Mouse (Mus musculus) embryonic fibroblast, embryonic 13.5 days (primary cell): ENCODE results near the gene Nploc4. TPM values are rescaled to one million over a fixed set of nuclear protein-coding genes. Genes with fewer than 3 reads are reported as not detected.
"Not testable (repeated sequence)": the region's sequence is repeated elsewhere in the genome, so short reads cannot be mapped to it uniquely, and the experiment has no call there.

Experiments used
- H3K27ac ChIP-seq: 2 replicates; pipeline ENCODE4 v1.5.1; 2012; ENCODE audit warnings: low read length, control low read depth, inconsistent platforms; ENCODE audit not compliant: insufficient read depth
- H3K4me1 ChIP-seq: 2 replicates; pipeline ENCODE4 v1.6.1; 2011; ENCODE audit warnings: low read length; ENCODE audit not compliant: control insufficient read depth, insufficient read depth
- H3K4me3 ChIP-seq: 2 replicates; pipeline ENCODE4 v1.5.1; 2011; ENCODE audit warnings: mild to moderate bottlenecking, control low read depth, low read length; ENCODE audit not compliant: insufficient read depth
- CTCF ChIP-seq: IDR thresholded peaks from 2 replicates; pipeline ENCODE4 v1.5.1; 2011; ENCODE audit warnings: mild to moderate bottlenecking, control low read depth, low read length, moderate library complexity, borderline replicate concordance; ENCODE audit not compliant: insufficient read depth
- POLR2A ChIP-seq: IDR thresholded peaks from 2 replicates; pipeline ENCODE4 v1.6.1; 2011; ENCODE audit warnings: low read depth, mild to moderate bottlenecking, control low read depth, low read length, moderate library complexity
- polyA plus RNA-seq: library from polyadenylated mRNA; stranded (reverse); fragments of >200 nt; gene quantifications from 2 replicates; pipeline ENCODE4 v1.2.4, GENCODE M21; 2011; ENCODE audit warnings: low read depth; ENCODE audit not compliant: missing spikeins, insufficient read length

Nploc4 gene
- polyA plus RNA-seq, 1 experiment: 76.1 TPM

- Histone ChIP-seq H3K4me3 (no peak overlapping the region), H3K27ac (no peak overlapping the region), H3K4me1 (no peaks in the 10 kb centered on the region)
- TF ChIP-seq CTCF: no peak
- TF ChIP-seq POLR2A: no peak
Measured at GRCm38 (mm10) chr11:120442765-120443280, 5.3 kb upstream of the Nploc4 start.

GRCm38 (mm10) chr11:120442344-120442743, 4.8 kb upstream of the Nploc4 start, which contains the start of gene Tspan10:
Tspan10 (plus strand) TSS chr11:120442644.
- H3K4me1 ChIP-seq: no peaks in the 10 kb centered on the region
- H3K4me3 ChIP-seq: no peak within 1 kb of the TSS
- no peak within 1 kb of the TSS for H3K27ac ChIP-seq
- TF ChIP-seq CTCF (no peak), POLR2A (no peak)

DNA sequence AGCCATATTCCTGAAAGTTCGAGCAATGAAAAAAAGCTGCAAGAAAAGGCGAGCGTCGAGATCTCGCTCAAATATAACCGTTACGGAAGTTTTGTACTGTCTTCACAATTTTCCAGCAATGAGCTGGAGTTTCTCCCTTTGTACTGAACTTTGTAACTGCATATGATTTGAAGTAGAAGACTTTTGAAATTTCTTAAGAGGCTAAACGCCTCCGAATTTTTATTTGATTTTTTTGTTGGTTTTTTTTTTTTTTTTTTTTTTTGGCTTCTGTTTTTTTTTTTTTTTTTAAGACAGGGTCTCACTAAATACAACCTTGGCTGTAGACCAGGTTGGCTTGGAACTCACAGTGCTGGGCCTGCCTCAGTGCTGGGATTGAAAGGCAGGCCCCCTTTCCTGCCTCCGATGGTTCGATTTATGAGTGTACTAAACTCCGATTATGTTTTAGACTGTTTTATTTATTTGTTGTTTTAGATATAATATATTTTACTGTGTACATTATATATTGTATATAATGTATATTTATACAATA, 413 bp upstream of the Nploc4 start:
- Histone ChIP-seq H3K4me1 (no peaks in the 10 kb centered on the region; the same call in 1 of the 2 replicates), H3K27ac (no peak overlapping the region), H3K4me3 (peak overlapping the region; percentile 59)
- TF ChIP-seq CTCF (no peak), POLR2A (no peak)

DNA sequence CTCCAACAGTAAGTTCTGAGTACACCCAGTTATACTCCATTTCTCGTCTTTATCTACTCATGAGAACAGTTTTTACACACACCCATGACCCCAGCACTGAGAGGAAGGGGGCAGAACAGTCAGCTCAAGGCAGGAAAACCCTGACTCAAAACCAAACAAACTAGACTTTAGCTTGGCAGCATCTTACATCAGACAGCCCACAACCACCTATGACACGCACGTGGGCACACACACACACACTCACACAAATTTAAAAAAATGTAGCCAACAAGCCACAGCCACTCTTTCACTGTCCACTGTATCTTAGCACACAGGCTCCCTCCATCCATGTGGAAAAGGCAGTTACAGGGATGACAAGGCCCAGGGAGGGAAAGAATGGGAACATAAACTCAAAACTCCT, 10.8 kb downstream of the Nploc4 start:
- TF ChIP-seq CTCF (no peak), POLR2A (no peak)
- no peak overlapping the region for H3K27ac ChIP-seq
- no peak overlapping the region for H3K4me3 ChIP-seq
- H3K4me1 ChIP-seq: no peaks in the 10 kb centered on the region

GRCm38 (mm10) chr11:120423569-120424295, 13.8 kb downstream of the Nploc4 start:
- Histone ChIP-seq H3K4me3 (no peak overlapping the region), H3K27ac (no peak overlapping the region), H3K4me1 (no peaks in the 10 kb centered on the region)
- TF ChIP-seq POLR2A (no peak), CTCF (no peak)

- H3K27ac ChIP-seq: no peak overlapping the region
Measured at GRCm38 (mm10) chr11:120422651-120423568, 14.6 kb downstream of the Nploc4 start.

DNA sequence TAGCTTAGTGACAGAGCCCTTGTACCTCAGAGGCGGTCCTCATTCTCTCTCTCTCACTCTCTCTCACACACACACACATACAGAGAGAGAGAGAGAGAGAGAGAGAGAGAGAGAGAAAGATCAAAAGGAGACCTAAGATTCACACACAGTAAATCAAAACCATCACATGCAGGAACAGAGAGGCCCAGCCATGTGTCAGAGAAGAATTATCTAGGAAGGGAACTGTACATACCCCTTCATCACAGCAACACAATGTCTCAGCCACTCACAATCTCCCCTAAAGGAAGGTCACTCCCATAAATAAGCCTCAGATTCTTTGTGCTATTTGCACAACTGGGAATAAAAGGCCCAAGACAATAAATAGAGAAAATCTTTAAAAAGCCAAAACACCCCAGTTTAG, 18.9 kb downstream of the Nploc4 start:
- Histone ChIP-seq H3K4me3 (no peak overlapping the region), H3K4me1 (no peaks in the 10 kb centered on the region), H3K27ac (no peak overlapping the region)
- TF ChIP-seq POLR2A: no peak
- TF ChIP-seq CTCF: no peak

More at GRCm38 (mm10) chr11:120422651-120423568, 14.6 kb downstream of the Nploc4 start:
- no peaks in the 10 kb centered on the region for H3K4me1 ChIP-seq
- TF ChIP-seq CTCF (no peak), POLR2A (no peak)
- H3K4me3 ChIP-seq: no peak overlapping the region

DNA sequence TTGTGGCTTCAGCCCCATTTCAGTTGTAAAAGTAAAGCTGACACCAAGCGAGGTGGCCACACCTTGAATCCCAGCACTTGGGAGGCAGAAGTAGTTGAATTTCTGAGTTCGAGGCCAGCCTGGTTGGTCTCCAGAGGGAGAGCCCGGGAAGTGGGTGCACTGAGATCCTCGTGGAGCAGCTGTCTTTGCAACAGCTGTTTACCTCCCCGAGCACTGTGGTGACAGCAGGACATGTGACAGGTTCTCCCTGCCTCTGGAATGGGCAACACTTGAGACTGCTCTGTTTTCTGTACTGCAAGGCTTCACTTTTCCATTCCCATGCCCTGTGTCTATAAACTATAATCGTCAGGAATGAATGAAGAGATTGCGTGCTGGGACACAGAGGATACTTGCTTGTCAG, 19.7 kb downstream of the Nploc4 start:
- no peaks in the 10 kb centered on the region for H3K4me1 ChIP-seq
- H3K4me3 ChIP-seq: no peak overlapping the region
- no peak overlapping the region for H3K27ac ChIP-seq
- TF ChIP-seq CTCF (no peak), POLR2A (no peak)

GRCm38 (mm10) chr11:120413621-120414020, 23.9 kb downstream of the Nploc4 start:
- not testable (repeated sequence) for H3K4me1 ChIP-seq

DNA sequence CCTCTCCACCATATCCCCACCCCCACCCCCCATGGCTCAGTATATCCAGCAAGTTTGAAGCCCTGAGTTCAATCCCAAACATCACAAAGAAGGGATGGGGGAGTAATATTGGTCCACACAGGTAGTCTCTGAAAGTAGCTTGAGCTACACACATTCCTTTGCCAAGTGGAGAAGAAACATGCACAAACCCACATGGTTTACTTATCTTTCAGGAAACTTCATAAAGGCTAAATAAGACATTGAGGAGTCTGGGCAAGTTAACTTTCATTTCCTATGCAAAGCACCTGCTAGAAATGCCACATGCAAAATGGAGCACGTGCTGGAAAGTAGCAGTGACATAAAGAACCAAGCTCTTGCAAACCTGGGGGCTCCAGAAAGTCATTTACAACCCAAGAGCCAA, 31.1 kb downstream of the Nploc4 start:
- H3K4me1 ChIP-seq: no peaks in the 10 kb centered on the region
- TF ChIP-seq POLR2A: no peak
- H3K4me3 ChIP-seq: no peak overlapping the region
- H3K27ac ChIP-seq: no peak overlapping the region

More at GRCm38 (mm10) chr11:120413621-120414020, 23.9 kb downstream of the Nploc4 start:
- not testable (repeated sequence) for H3K4me3 ChIP-seq, H3K27ac ChIP-seq
